Comparison of ENCODE assay signal across 8 mouse cellular contexts in the genomic region with DNA sequence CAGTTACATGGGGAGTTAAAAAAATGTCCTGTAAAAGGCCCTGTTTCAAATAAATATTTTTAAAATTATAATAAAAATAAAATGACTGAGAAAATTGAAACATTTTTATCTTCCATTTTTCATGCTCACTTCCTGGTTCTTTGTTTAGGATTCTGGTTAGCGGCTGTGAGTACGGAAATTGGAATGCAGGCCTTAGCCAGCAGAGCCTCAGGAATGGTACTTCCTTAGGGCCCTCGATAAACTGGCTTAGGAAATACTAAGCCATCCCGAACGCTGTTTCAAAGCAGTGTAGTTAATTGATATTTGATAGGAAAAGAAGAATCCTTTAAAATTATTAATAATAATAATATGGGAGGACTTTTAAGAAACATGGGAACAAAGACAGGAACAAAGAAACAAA. TPM values are rescaled to one million over a fixed set of nuclear protein-coding genes. Genes with fewer than 3 reads are reported as not detected.
A peak's percentile ranks its signal among the peaks of the same experiment; 100 is the strongest.
DNase-seq lines count a peak whose midpoint lies in the region; ATAC-seq lines count a peak whose summit lies in the region.

No protein-coding gene starts in this region.

- peak overlapping the region; percentile 49 for H3K4me3 ChIP-seq in heart, embryonic 15.5 days
- peak overlapping the region; percentile 69; the same call in 1 of the 2 replicates for H3K4me3 ChIP-seq in brown adipose tissue, adult 24 weeks (ENCODE audit: insufficient read depth, low read depth, low read length)
- H3K4me3 ChIP-seq in hindbrain, embryonic 13.5 days, result peak overlapping the region; percentile 35
- peak overlapping the region; percentile 38 for H3K4me3 ChIP-seq in midbrain, embryonic 13.5 days (replicated peaks)

- no peaks in the 10 kb centered on the region for H3K36me3 ChIP-seq in heart, embryonic 15.5 days
- no peaks in the 10 kb centered on the region for H3K36me3 ChIP-seq in hindbrain, embryonic 13.5 days
- no peaks in the 10 kb centered on the region for H3K36me3 ChIP-seq in midbrain, embryonic 13.5 days

- DNase-seq in heart, adult 8-10 months (ENCODE audit: low spot score), result no peak
- DNase-seq in cerebellum, postnatal 36 days, result no peak
- DNase-seq in adrenal gland, adult 2 months, result no peak
- no peak for DNase-seq in adrenal gland, postnatal 14 days

- 7% methylated on average over 5 of the region's 5 CpGs for WGBS in heart, embryonic 15.5 days
- 5% methylated on average over 5 of the region's 5 CpGs for WGBS in hindbrain, embryonic 13.5 days
- 13% methylated on average over 5 of the region's 5 CpGs for WGBS in midbrain, embryonic 13.5 days

- peaks cover 4% of the 10 kb centered on the region; the same call in 1 of the 2 replicates for H3K4me1 ChIP-seq in heart, embryonic 15.5 days (replicated peaks)
- H3K4me1 ChIP-seq in brown adipose tissue, adult 24 weeks (ENCODE audit: control insufficient read depth, insufficient read depth, insufficient read length, low read length), result no peaks in the 10 kb centered on the region
- peaks cover 20% of the 10 kb centered on the region for H3K4me1 ChIP-seq in hindbrain, embryonic 13.5 days (replicated peaks)
- peaks cover 10% of the 10 kb centered on the region for H3K4me1 ChIP-seq in midbrain, embryonic 13.5 days (replicated peaks)

- H3K9me3 ChIP-seq in heart, embryonic 15.5 days (replicated peaks), result no peaks in the 10 kb centered on the region
- no peaks in the 10 kb centered on the region for H3K9me3 ChIP-seq in hindbrain, embryonic 13.5 days
- H3K9me3 ChIP-seq in midbrain, embryonic 13.5 days, result no peaks in the 10 kb centered on the region

- H3K4me2 ChIP-seq in heart, embryonic 15.5 days, result peak overlapping the region; percentile 73
- H3K4me2 ChIP-seq in hindbrain, embryonic 13.5 days, result peak overlapping the region; percentile 55
- H3K4me2 ChIP-seq in midbrain, embryonic 13.5 days (replicated peaks), result peak overlapping the region; percentile 52

- H3K9ac ChIP-seq in heart, embryonic 15.5 days, result peak overlapping the region; percentile 65
- peak overlapping the region; percentile 79 for H3K9ac ChIP-seq in hindbrain, embryonic 13.5 days
- peak overlapping the region; percentile 78 for H3K9ac ChIP-seq in midbrain, embryonic 13.5 days (replicated peaks)

- H3K27ac ChIP-seq in heart, embryonic 15.5 days, result peak overlapping the region; percentile 82
- no peak overlapping the region for H3K27ac ChIP-seq in brown adipose tissue, adult 24 weeks (replicated peaks; ENCODE audit: low read depth, low read length)
- H3K27ac ChIP-seq in hindbrain, embryonic 13.5 days, result peak overlapping the region; percentile 98
- peak overlapping the region; percentile 97 for H3K27ac ChIP-seq in midbrain, embryonic 13.5 days

- no peak for ATAC-seq in heart, embryonic 15.5 days (replicated peaks; ENCODE audit: insufficient number of reproducible peaks, insufficient read depth, low FRiP score, low read depth)
- no peak for ATAC-seq in hindbrain, embryonic 13.5 days (ENCODE audit: low FRiP score)
- ATAC-seq in midbrain, embryonic 13.5 days, result no peak

- no peaks in the 10 kb centered on the region for H3K27me3 ChIP-seq in heart, embryonic 15.5 days
- no peaks in the 10 kb centered on the region for H3K27me3 ChIP-seq in hindbrain, embryonic 13.5 days
- H3K27me3 ChIP-seq in midbrain, embryonic 13.5 days, result no peaks in the 10 kb centered on the region

RNA-seq across cellular contexts. Expression of gene Nfe2l3, which starts 53.4 kb away (rescaled TPM):
- 1.9 and 3.3 TPM in 2 replicates for polyA plus RNA-seq in heart, embryonic 15.5 days (2015; fragmentation: Nextera tagmentation; extraction: Ambion mirVana)
- total RNA-seq in heart, adult 8-10 months (2022), result under 1 TPM in 2 of 4 experiments, not detected in 2; 0.28 to 0.35 TPM
- 0.55 and 1.5 TPM in 2 replicates for polyA plus RNA-seq in brown adipose tissue, adult 24 weeks (2012; ENCODE audit: insufficient read depth, insufficient read length, missing spikeins)
- polyA plus RNA-seq in hindbrain, embryonic 13.5 days (2015; fragmentation: Nextera tagmentation; extraction: Ambion mirVana), result 4.0 and 5.0 TPM in 2 replicates
- polyA plus RNA-seq in midbrain, embryonic 13.5 days (2015; fragmentation: Nextera tagmentation; extraction: Ambion mirVana), result 4.6 and 6.4 TPM in 2 replicates
- total RNA-seq in adrenal gland, adult 2 months (2021), result under 1 TPM in 1 of 2 experiments, not detected in 1; 0.76 TPM
- 0.18 and 0.84 TPM in 2 replicates for polyA plus RNA-seq in adrenal gland, adult 2 months (2012; rRNA removed)
- 0.33 and 0.38 TPM in 2 replicates for total RNA-seq in adrenal gland, postnatal 14 days (2021)
